Mouse (Mus musculus): Measurements from ENCODE around the gene Idnk. TPM values are rescaled to one million over a fixed set of nuclear protein-coding genes. Genes with fewer than 3 reads are reported as not detected.

The Idnk gene
- polyA plus RNA-seq, 1 experiment from 2014 or later = 35.8 TPM

GRCm38 (mm10) chr13:58210441-58210840 lies 53.0 kb downstream of the Idnk start:
- Histone ChIP-seq H3K27me3 (ENCODE audit: control insufficient read depth, insufficient read depth, low read length) (no peaks in the 10 kb centered on the region), H3K4me1 (ENCODE audit: control insufficient read depth, insufficient read depth, low read length) (peaks cover 23% of the 10 kb centered on the region), H3K4me2 (ENCODE audit: low read depth, low read length) (no peak overlapping the region), H3K9ac (ENCODE audit: low read length) (no peak overlapping the region), H3K36me3 (ENCODE audit: control insufficient read depth, insufficient read depth) (no peaks in the 10 kb centered on the region), H3K4me3 (ENCODE audit: low read length) (no peak overlapping the region), H3K9me3 (replicated peaks; ENCODE audit: control insufficient read depth, low read length) (no peaks in the 10 kb centered on the region), H3K27ac (ENCODE audit: low read length) (no peak overlapping the region)
- WGBS = 61% methylated on average over 5 of the region's 5 CpGs
- no peak for ATAC-seq (replicated peaks; ENCODE audit: extremely low read depth, insufficient read depth, low FRiP score)

GRCm38 (mm10) chr13:58212530-58212929 lies 55.1 kb downstream of the Idnk start:
- 63% methylated on average over 2 of the region's 2 CpGs for WGBS
- Histone ChIP-seq H3K4me3 (ENCODE audit: low read length) (no peak overlapping the region), H3K27ac (ENCODE audit: low read length) (no peak overlapping the region), H3K9ac (ENCODE audit: low read length) (no peak overlapping the region), H3K36me3 (ENCODE audit: control insufficient read depth, insufficient read depth) (no peaks in the 10 kb centered on the region), H3K4me1 (ENCODE audit: control insufficient read depth, insufficient read depth, low read length) (peaks cover 24% of the 10 kb centered on the region), H3K9me3 (replicated peaks; ENCODE audit: control insufficient read depth, low read length) (no peaks in the 10 kb centered on the region), H3K4me2 (ENCODE audit: low read depth, low read length) (no peak overlapping the region), H3K27me3 (ENCODE audit: control insufficient read depth, insufficient read depth, low read length) (no peaks in the 10 kb centered on the region)
- ATAC-seq (replicated peaks; ENCODE audit: extremely low read depth, insufficient read depth, low FRiP score) = no peak

GRCm38 (mm10) chr13:58213801-58214200 lies 56.4 kb downstream of the Idnk start:
- Histone ChIP-seq H3K9ac (ENCODE audit: low read length) (peak overlapping the region; percentile 99; the same call in 1 of the 2 replicates), H3K4me1 (ENCODE audit: control insufficient read depth, insufficient read depth, low read length) (peaks cover 24% of the 10 kb centered on the region)

More at GRCm38 (mm10) chr13:58213801-58214200, 56.4 kb downstream of the Idnk start:
- Histone ChIP-seq H3K36me3 (ENCODE audit: control insufficient read depth, insufficient read depth) (no peaks in the 10 kb centered on the region), H3K27ac (ENCODE audit: low read length) (no peak overlapping the region), H3K4me3 (ENCODE audit: low read length) (peak overlapping the region; percentile 99), H3K4me2 (ENCODE audit: low read depth, low read length) (peak overlapping the region; percentile 91), H3K27me3 (ENCODE audit: control insufficient read depth, insufficient read depth, low read length) (no peaks in the 10 kb centered on the region), H3K9me3 (replicated peaks; ENCODE audit: control insufficient read depth, low read length) (no peaks in the 10 kb centered on the region)
- 36% methylated on average over 8 of the region's 8 CpGs for WGBS
- ATAC-seq (replicated peaks; ENCODE audit: extremely low read depth, insufficient read depth, low FRiP score) = no peak

Other genes with a start within 250 kb of the Idnk start
- gene Spock1, start 249.3 kb upstream of the Idnk start, polyA plus RNA-seq (2015; fragmentation: Nextera tagmentation; extraction: Ambion mirVana) = 0.40 and 0.77 TPM in 2 replicates
- 8.5 and 9.6 TPM in 2 replicates for gene Klhl3, start 44.1 kb upstream of the Idnk start, polyA plus RNA-seq (2015; fragmentation: Nextera tagmentation; extraction: Ambion mirVana)
- 13.7 and 14.5 TPM in 2 replicates for gene Hnrnpa0, start 29.1 kb upstream of the Idnk start, polyA plus RNA-seq (2015; fragmentation: Nextera tagmentation; extraction: Ambion mirVana)
- gene Ubqln1, start 58.0 kb downstream of the Idnk start, polyA plus RNA-seq (2015; fragmentation: Nextera tagmentation; extraction: Ambion mirVana) = 71.4 and 71.8 TPM in 2 replicates
- 17.0 and 18.9 TPM in 2 replicates for gene Gkap1, start 118.0 kb downstream of the Idnk start, polyA plus RNA-seq (2015; fragmentation: Nextera tagmentation; extraction: Ambion mirVana)
- 0.30 and 0.35 TPM in 2 replicates for gene Kif27, start 201.5 kb downstream of the Idnk start, polyA plus RNA-seq (2015; fragmentation: Nextera tagmentation; extraction: Ambion mirVana)
- 29.5 and 32.1 TPM in 2 replicates for gene 2210016F16Rik, start 227.6 kb downstream of the Idnk start, polyA plus RNA-seq (2015; fragmentation: Nextera tagmentation; extraction: Ambion mirVana)
- 19.4 and 21.9 TPM in 2 replicates for gene Rmi1, start 244.6 kb downstream of the Idnk start, polyA plus RNA-seq (2015; fragmentation: Nextera tagmentation; extraction: Ambion mirVana)
- 956 and 1,061 TPM in 2 replicates for gene Hnrnpk, start 245.7 kb downstream of the Idnk start, polyA plus RNA-seq (2015; fragmentation: Nextera tagmentation; extraction: Ambion mirVana)

Data from heart, embryonic 16.5 days (tissue).